Mouse (Mus musculus) urinary bladder, postnatal 10 days (tissue): ENCODE data around the gene 6430548M08Rik.

ENCODE experiments used
- DNase-seq: peaks from one replicate; pipeline ENCODE4 v3.0.0; 2022; ENCODE audit warnings: low spot score

The 6430548M08Rik gene

DNA sequence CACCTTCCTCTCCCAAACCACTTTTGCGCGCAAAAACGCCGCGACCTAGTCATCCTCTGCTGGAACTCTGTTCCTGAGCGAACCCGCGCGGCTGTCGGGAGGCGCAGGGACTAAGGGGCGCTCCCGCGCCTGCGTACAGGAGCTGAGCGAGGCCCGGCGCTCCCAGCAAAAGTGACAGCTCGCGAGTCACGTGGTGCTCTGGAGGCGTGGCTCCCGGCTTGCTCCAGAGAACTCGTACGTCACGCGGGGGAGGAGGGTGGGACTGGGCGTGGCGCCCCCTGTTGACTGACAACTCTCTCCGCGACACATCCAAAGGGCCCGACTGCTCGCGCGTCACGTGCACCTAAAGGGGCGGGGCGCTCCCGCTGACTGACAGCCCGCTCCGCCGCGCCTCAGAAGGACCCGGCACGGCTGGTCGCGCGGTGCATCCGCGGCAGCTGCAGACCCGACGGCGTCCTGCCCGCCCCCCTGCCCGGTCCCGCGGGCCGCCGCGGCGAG is at the start of gene 6430548M08Rik:
6430548M08Rik (plus strand) TSS at position 395 of the 498 bp plus-strand sequence.
- peak; percentile 100 for DNase-seq

DNA sequence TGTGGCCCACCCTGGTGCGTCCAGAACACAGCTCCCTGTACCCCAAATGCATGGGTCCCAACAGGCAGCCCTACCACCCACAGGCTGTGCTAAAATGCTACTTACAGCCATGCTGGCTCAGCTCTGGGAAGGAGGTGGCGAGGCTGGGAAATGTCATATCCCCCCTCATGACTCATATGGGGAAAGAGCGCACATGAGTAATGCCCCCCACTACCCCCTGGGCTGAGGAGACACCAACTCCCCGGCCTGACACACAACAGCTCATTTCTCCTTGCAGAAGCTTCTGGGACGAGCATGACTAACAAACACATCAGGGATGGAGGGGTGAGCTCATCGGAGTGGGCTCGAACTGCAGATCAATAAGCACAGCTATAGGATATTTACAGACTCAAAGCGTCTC is 48.3 kb upstream of the 6430548M08Rik start:
- DNase-seq, result no peak

DNA sequence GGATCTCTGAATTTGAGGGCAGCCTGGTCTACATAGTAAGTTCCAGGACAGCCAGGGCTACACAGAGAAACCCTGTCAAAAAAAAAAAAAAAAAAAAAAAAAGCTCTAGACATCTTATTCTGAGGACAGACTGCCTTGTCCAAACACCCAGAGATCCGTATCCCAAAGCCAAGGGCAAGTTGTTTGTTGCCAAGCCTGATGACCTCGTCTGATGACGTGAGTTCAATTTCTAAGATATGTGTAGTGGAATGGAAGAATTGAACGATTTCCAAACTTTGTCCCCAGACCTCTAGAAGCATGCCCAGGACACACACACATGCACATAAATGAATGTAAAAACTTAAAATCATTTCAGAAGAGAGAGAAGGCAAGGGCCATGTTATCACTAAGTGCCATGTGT is 47.7 kb upstream of the 6430548M08Rik start:
- no peak for DNase-seq

DNA sequence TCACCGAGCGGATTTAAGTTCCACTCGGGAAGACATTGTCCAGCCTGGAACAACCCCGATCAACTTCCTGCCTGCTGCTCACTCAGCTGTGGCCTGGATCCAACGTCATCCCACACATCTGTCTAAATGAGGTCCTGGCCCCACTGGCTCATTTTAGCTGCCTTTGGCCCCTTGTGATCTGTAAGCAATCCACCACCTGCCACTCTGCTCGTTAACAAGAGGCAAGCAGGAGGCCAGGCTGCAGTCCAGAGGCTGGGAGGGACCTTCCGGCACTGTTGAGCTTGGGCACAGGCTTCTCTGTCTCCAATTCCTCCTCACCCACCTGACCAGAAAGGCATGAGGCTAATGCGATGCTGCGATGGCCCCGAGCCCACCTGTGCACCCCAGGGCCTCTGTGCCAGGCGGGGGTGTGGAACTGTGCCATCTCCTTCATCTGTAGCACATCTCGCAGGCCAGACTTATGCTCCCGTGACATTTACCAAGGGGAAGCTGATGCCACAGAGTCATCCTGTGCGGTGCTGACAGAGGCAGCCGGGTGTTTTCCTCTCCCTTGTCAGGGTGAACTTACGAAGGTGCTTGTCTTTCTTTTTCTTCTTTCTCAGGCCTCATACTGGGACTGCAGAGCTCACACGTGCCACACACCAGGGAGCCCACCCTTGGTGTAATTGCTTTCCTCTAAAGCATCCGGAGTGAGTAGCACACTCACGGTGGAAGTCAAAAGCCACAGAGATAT is 45.9 kb upstream of the 6430548M08Rik start:
- no peak for DNase-seq

DNA sequence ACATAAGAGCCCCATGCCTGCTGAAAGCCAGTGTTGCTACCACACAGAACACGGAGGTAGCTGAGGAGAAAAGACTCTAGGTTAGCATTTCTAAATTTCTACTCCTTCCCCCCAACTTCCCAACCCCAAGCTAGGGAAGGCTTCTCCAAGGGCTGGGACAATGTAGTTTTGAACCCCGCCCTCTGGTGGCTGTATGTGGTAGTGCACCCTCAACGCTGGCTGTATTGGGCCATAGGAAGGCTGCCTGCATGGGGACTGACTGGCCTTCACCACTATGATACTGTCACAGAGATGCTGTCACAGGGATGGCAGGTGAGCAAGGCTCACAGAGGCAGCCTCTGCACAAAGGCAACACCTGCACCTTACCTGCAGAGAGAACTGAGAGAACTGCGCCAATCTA is 42.3 kb upstream of the 6430548M08Rik start:
- peak; percentile 62 for DNase-seq

DNA sequence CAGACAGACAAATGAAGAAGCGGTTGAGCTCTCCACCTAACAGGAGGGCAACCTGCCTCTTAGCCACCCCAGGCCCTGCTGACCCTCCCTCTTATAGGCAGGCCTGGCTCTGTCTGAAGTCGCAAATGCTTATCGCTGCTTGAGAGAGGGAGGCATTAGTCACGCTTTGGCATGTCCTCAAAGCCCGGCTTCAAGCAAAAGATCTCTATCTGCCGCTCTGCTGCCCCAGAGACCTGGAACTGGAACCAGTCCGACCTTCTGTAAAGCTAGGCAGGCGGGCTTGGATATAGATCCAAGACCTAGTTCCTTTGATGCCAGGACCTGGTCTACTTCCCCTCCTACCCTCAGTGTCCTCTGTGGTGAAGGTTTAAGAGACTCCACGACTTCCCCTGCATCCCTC is 41.7 kb upstream of the 6430548M08Rik start:
- DNase-seq, result no peak

DNA sequence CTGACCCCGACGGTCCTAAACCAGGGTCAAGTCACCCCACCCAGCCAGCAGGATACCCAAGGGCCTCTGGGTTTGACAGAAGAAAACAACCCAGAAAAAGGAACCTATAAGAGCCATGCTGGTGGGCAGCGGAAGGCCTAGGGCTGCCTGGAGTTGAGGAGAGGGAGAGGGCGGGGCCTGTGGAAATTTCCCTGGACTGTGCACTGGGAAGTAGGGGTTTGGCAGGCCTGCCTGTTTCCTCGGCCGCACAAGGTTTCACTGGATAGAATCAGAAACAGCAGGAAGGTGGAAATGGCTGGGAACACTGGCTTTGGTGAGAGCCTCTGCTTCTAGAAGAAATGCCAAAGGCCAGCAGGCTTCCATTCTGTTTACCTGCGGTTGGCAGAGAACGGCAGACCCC is 41.1 kb upstream of the 6430548M08Rik start:
- no peak for DNase-seq

DNA sequence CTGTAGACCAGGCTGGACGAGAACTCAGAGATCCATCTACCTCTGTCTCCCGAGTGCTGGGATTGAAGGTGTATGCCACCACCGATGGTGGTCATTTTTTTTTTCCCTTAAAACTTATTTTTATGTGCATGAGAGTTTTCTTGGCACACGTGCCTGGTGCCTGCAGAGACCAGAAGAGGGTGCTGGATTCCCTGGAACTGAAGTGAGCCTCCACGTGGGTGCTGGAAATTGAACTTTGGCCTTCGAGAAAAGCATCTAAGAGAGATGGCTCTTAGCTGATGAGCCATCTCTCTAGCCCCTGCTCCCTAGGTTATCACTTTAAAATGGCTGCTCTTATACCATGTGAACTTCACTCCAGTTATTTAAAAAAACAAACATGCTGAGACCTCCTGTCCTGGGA is 39.4 kb upstream of the 6430548M08Rik start:
- DNase-seq, result no peak

DNA sequence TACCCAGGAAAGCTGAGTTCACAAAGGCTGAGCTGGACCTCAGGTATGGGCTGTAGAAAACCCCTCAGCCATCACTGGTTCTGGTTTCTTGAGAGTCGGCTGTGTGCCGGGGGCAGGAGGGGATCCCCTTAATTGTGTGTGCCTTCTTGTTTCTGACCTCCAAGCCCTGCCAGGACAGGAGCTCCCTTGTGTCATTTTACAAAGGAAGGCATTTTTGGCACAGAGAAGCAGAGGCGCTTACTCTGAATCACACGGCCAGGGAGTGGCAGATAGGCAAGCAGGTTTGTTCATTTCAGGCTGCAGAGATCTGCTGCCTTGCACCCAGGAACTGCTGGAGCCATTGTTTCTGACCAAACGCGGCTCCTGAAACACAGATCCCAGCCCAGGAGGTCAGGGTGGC is 38.6 kb upstream of the 6430548M08Rik start:
- no peak for DNase-seq

DNA sequence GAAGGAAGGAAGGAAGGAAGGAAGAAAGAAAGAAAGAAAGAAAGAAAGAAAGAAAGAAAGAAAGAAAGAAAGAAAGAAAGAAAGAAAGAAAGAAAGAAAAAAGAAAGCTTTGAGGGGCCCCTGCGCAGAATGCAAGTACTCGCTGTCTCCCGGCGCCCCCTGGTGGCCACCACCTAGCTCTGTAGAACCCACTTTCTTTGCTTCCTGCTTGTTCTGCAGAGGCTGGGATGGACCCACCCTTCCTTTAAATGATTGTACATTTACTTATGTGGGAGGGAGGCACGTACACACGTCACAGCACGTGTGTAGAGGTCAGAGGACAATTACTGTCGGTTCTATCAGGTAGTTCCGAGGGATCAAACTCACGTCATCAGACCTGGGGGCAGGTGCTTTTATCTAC is 35.9 kb upstream of the 6430548M08Rik start:
- DNase-seq, result peak; percentile 37

DNA sequence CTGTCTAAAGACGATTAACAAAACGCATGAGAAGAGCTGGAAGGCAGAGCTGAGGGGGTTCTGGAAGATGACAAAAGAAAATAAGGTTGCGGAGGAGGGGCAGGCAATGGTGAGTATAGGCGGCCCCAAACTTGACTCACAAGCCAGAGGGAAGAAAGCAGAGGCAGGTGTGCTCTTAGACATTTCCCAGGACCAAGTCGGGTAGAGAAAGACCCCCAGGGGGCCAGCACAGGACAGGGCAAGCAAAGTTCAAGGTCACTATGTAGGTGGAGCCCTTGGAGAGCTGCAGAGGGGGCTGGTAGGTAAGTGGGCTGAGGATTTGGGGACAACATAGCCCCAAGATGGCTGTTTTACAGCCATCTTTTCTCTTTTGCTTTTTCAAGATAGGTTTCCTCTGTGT is 34.6 kb upstream of the 6430548M08Rik start:
- no peak for DNase-seq

DNA sequence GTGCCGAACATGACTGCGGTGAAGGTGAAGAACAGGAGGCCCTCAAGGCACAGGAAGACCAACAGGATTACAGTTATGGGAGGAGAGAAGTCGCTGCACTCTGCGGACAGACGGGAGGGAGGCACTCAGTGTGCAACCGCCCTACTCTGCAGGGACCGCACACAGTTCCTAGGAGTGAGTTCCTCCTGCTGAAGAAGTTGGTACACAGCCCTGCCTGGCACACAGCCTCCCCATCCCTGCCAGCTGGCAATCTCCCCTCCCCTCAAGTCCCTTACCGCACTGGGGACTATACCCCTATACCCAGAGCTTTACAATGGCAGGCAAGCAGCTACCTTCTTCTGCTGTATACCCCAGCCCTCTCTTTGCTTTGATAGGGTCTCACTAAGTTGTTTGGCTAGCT is 30.7 kb upstream of the 6430548M08Rik start:
- no peak for DNase-seq

DNA sequence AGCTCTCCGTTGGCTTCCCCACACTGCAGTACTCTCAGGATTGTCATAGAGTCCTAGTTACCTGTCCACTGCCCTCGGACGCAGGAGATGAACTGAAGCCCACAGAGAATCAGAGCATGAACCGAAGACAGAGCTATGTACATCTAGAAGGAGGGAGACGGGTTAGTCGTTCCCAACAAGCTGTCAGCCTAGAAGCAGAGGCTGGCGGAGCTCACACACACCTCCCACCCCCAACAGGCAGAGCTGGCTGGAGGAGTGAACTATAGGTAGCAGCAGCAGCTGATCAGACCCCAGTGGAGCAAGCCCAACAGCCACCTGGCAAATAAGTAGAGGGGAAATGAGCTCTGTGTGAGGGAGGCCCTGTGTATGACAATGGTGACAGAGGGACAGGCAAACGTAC is 29.2 kb upstream of the 6430548M08Rik start:
- no peak for DNase-seq

DNA sequence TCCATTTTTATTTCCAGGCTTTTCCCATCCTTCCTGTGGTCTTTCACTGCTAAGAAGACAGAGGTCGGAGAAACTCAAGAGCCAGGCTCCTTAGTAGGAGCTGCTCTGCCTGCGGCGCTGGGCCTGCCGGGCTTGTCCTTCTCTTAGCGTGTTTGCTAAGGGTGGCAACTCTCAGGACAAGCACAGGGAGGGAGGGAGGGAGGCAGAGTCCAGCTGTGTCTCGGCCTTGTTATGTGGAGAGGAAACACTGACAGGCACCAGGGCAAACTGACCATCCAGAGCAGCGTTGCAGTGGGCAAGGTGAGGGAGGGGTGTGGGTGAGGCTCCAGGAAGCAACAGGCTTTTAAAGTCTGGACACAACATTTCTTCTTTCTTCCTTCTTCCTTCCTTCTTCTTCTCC is 24.4 kb upstream of the 6430548M08Rik start:
- DNase-seq, result no peak

DNA sequence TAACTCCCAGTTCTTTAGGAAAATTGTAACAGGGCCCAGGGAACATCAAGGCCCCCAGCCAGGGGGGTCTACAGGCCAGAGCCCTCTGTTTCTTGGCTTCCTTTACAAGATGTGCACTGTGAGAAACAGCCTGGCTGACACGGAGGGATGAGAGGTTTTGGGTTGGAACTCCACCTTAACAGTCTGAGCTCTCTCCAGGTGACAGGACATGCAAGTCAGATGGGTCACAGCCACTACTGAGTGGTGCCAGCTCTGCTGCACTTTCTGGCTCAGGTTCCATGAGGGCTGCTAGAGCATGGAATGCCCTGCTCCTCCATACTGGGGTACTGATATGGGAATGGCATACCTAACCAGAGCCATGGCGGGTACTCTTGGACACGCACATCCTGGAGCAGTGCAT is 22.9 kb upstream of the 6430548M08Rik start:
- no peak for DNase-seq

DNA sequence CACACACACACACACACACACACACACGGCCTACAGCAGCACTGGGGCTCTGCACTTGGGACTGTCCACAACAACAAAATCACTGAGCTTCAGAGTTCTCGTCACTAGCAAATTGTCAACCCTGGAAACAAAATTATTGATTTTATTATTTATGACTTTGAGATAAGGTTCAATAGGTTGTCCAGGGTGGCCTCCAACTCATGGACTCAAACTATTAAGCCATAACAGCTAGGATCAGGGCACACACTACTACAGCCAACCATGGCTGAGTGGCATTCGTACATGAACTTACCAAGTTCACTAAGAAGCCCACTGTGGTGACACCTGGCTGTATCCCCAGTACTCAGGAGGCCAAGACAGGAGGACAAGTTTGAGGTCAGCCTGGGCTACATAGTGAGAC is 20.8 kb upstream of the 6430548M08Rik start:
- DNase-seq, result no peak

DNA sequence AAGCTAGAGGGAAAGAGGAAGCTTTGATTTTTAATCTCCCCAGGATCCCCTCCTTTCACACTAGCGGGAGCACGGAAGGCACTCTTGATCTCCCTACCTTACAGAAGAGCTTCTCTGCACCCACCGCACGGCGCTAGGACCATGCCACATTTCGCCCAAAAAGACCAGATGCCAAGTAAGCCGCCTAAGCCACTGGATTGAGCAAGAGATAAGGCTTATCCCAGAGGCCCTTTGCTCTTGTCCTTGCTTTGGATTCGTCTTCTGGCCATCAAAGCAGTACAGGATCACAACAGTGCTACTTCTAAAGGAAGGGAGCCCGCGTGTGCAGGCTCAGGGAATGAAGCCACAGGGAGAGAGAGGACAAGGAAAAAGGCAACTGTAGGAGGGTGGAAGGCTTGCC is 19.2 kb upstream of the 6430548M08Rik start:
- DNase-seq, result no peak

DNA sequence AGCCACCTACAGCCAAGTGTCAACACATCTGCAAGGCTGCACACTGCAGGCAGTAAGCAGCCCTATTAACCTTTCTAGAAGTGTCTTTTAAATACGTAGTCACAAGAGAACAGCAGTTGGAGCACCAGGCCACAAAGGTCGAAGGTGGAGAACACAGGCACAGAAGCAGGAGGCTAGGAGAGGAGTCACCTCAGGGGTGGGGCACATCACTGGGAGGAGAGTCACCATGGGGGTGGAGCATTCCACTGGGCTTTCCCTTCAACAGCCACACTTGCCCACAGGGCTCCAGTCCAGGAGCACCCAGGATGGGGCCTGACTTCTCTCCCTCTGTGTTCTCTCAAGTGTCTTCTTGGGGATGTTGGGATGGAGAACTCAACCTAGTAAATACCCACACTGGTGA is 17.5 kb upstream of the 6430548M08Rik start:
- no peak for DNase-seq

DNA sequence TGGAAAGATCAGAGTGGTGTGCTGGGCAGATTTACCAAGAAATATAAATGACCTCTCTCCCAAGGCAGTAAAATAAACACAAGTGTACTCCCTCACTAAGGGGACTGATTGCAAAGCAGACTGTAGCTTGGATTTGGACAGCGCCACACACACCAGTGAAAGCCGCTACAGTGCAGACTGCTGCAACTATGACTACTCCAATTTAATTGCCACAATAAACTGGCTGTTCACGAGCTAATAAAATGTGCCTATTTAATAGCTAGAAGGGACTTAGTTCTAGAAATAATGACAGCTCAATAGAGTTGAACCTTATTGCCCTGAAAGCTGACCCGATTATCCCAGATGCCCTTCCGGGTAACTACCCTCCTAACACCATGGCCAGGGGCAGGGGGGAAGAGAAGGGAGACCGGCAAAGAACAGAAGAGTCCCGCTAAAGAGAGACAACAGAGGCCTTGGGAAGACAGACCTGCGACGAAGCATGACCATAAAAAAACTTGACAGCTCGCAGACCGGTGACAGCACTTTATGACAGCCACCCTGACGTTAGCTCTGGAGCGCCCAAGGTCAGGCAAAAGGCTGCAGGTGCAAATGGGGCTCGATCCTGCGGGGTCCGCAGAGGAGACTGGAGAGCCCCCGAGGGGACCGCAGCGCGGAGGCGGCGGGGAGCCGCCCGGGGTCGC is 13.4 kb upstream of the 6430548M08Rik start:
- no peak for DNase-seq

DNA sequence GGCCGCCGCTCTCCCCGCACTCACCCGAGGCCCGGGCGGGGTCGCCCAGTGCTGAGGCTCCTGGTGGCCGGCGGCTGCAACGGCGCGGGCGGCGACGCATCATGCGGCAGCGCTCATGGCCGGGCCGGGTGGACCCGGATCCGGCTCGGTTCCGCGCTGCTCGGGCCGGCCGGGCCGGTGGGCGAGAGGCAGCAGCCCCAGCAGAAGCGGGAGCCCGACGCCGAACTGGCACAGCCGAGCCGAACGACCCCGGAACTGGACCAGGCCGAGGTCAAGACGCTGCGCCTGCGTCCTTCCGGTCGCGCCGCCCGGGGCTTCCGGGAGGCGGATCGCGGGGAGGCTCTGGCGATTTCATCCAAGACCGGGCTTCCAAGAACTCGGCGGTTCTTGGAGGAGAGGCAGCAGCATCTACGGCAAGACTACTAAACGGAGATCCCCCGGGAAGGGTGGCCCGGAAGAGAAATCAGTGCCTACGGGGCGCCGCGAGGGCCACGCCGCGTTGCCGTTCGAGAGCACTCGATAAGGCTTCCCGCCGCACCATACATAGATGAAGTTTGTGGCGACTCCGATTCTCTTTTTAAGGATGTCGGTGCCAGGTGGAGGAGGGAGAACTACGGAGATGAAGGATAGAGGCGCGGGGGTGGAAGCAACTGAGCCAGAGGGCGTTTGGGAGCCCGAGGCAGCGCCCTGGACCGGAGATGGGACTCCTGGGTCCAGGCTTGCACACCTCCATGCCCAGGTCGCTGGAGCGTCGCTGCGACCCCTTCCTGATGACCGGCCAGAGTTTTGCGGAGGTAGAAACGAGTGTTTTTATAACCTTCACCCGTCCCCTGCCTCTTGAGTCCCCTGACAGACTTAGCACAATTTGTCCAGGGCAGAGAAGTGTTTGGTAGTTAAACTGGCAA is 12.6 kb upstream of the 6430548M08Rik start, which contains the start of gene Zdhhc7:
Zdhhc7 (minus strand) TSS at position 415 of the 905 bp plus-strand sequence.
- peak; percentile 30 for DNase-seq

DNA sequence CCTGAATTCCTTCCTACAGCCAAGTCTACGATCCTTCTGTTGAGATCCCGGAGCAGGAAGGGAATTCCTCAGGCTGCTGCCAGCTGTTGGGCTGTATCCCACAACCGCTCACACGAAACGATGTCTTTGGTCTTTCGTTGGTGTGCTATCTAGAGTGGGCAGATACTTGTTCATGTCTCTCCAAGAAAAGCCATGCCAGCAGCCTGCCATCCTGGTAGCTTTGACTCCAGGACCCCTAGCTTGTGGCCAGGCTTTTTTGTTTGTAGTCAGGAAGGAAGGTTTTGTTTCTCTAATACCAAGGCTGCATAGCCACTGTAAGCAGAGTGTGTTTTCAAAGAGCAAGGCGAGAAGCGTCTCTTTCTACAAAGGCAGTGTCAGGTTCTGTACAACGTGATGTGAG is 10.0 kb upstream of the 6430548M08Rik start:
- DNase-seq, result no peak

DNA sequence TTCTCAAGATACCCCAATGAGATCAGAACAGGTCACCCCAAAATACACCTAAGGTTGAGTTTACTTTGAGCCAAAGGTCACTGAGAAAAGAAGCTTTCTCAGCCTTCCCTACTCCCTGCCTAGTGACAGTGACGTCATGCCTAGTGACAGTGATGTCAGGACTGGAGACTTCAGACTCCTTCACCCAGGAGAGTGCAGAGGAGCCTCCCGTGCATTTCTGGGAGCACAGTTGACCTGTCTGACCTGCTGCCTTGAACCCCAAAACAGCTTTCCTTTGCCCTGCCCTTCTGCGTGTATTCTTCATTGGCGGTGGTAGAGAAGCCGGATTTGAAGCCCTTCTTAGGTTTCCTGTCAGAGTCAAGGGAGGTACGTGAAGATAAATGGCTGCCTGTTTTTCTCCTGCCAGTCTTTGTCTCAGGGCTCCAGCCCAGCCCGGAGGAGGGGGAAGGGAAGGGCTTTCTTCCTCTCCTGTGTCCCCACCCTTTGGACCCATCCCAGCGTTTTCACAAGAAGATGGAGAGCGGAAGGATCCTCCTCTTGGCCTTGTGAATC is 9.2 kb upstream of the 6430548M08Rik start:
- no peak for DNase-seq
